ENCODE assay signal across 12 mouse cellular contexts in the genomic region with DNA sequence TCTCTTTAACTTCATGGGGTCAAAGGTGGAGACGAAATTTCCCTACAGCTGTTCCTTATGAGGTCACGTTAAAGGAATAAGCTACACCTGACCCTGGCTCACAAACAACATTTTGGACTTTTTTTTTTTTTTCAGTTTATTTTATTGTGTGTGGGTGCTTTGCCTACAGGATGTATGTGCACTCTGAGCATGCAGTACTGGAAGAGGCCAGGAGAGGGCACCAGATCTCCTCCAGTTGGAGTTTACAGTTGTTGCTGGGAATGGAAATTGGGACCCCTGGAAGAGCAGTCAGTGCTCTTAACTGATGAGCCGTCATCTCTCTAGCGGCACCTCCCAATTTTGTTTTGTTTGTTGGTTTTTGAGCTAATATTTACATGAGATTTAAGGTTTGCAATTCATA. TPM values are rescaled to one million over a fixed set of nuclear protein-coding genes. Genes with fewer than 3 reads are reported as not detected.
DNase-seq lines count a peak whose midpoint lies in the region; ATAC-seq and TF ChIP-seq lines count a peak whose summit lies in the region.
"Had no signal": no experiment of that assay in that cellular context is flagged by ENCODE, and none has a peak within 500 bp of the region (broad histone marks: within the 10 kb centered on the region; RNA-seq: fewer than 3 reads in every experiment).

No protein-coding gene starts in this region.

- 95% methylated on average over 4 of the region's 4 CpGs for WGBS in hindbrain, embryonic 11.5 days
- 93% methylated on average over 4 of the region's 4 CpGs for WGBS in hindbrain, embryonic 12.5 days
- WGBS in midbrain, postnatal 0 days: 97% methylated on average over 4 of the region's 4 CpGs
- 93% methylated on average over 4 of the region's 4 CpGs for WGBS in midbrain, embryonic 16.5 days
- 87% methylated on average over 4 of the region's 4 CpGs for WGBS in small intestine, adult 2 months

- no peak overlapping the region for H3K9ac ChIP-seq in hindbrain, embryonic 11.5 days (ENCODE audit: low read depth, low read length)
- H3K9ac ChIP-seq in hindbrain, embryonic 12.5 days: no peak overlapping the region
- H3K9ac ChIP-seq in midbrain, postnatal 0 days (replicated peaks; ENCODE audit: low read length, poor library complexity, severe bottlenecking): no peak overlapping the region
- H3K9ac ChIP-seq in midbrain, embryonic 16.5 days (ENCODE audit: low read depth, low read length): no peak overlapping the region
- H3K9ac ChIP-seq: limb, embryonic 13.5 days; stomach, embryonic 15.5 days had no signal

- no peaks in the 10 kb centered on the region for H3K36me3 ChIP-seq in hindbrain, embryonic 11.5 days (ENCODE audit: control insufficient read depth, insufficient read depth, low read length)
- H3K36me3 ChIP-seq in hindbrain, embryonic 12.5 days: no peaks in the 10 kb centered on the region
- no peaks in the 10 kb centered on the region for H3K36me3 ChIP-seq in midbrain, postnatal 0 days (ENCODE audit: insufficient read depth, low read length)
- H3K36me3 ChIP-seq in midbrain, embryonic 16.5 days (ENCODE audit: control insufficient read depth, insufficient read depth, low read length): no peaks in the 10 kb centered on the region
- no peaks in the 10 kb centered on the region for H3K36me3 ChIP-seq in small intestine, adult 2 months (ENCODE audit: control insufficient read depth, insufficient read depth, low read length)
- H3K36me3 ChIP-seq: limb, embryonic 13.5 days; stomach, embryonic 15.5 days had no signal

- no peak overlapping the region for H3K4me2 ChIP-seq in hindbrain, embryonic 11.5 days (replicated peaks; ENCODE audit: low read depth, low read length)
- H3K4me2 ChIP-seq in hindbrain, embryonic 12.5 days (replicated peaks): no peak overlapping the region
- H3K4me2 ChIP-seq in midbrain, postnatal 0 days (ENCODE audit: low read depth, low read length, poor library complexity, severe bottlenecking): no peak overlapping the region
- no peak overlapping the region for H3K4me2 ChIP-seq in midbrain, embryonic 16.5 days (ENCODE audit: low read length)
- H3K4me2 ChIP-seq: limb, embryonic 13.5 days; stomach, embryonic 15.5 days had no signal

- H3K4me1 ChIP-seq in hindbrain, embryonic 11.5 days (replicated peaks; ENCODE audit: control insufficient read depth, insufficient read depth, low read length): no peaks in the 10 kb centered on the region
- no peaks in the 10 kb centered on the region for H3K4me1 ChIP-seq in hindbrain, embryonic 12.5 days
- H3K4me1 ChIP-seq in midbrain, postnatal 0 days (ENCODE audit: insufficient read depth, low read length): no peaks in the 10 kb centered on the region
- no peaks in the 10 kb centered on the region for H3K4me1 ChIP-seq in midbrain, embryonic 16.5 days (ENCODE audit: control insufficient read depth, insufficient read depth, low read length)
- H3K4me1 ChIP-seq in small intestine, adult 2 months (ENCODE audit: control insufficient read depth, insufficient read depth, insufficient read length, low read length): peaks cover 3% of the 10 kb centered on the region; the same call in 1 of the 2 replicates
- H3K4me1 ChIP-seq: limb, embryonic 13.5 days; stomach, embryonic 15.5 days had no signal

- H3K27me3 ChIP-seq in hindbrain, embryonic 11.5 days (ENCODE audit: control insufficient read depth, insufficient read depth, low read length): no peaks in the 10 kb centered on the region
- no peaks in the 10 kb centered on the region for H3K27me3 ChIP-seq in hindbrain, embryonic 12.5 days
- H3K27me3 ChIP-seq in midbrain, postnatal 0 days (ENCODE audit: insufficient read depth, low read length): no peaks in the 10 kb centered on the region
- H3K27me3 ChIP-seq in midbrain, embryonic 16.5 days (ENCODE audit: control insufficient read depth, insufficient read depth, low read depth, low read length): no peaks in the 10 kb centered on the region
- H3K27me3 ChIP-seq in small intestine, adult 2 months (ENCODE audit: control insufficient read depth, insufficient read depth, low read length): no peaks in the 10 kb centered on the region
- H3K27me3 ChIP-seq: limb, embryonic 13.5 days; stomach, embryonic 15.5 days had no signal

- H3K4me3 ChIP-seq in hindbrain, embryonic 11.5 days (ENCODE audit: low read depth, low read length): no peak overlapping the region
- no peak overlapping the region for H3K4me3 ChIP-seq in hindbrain, embryonic 12.5 days
- no peak overlapping the region for H3K4me3 ChIP-seq in midbrain, postnatal 0 days (ENCODE audit: low read depth, low read length)
- H3K4me3 ChIP-seq in midbrain, embryonic 16.5 days (ENCODE audit: low read depth, low read length): no peak overlapping the region
- no peak overlapping the region for H3K4me3 ChIP-seq in small intestine, adult 2 months (ENCODE audit: low read depth, low read length)
- H3K4me3 ChIP-seq: limb, embryonic 13.5 days; stomach, embryonic 15.5 days had no signal

- DNase-seq in hindbrain, embryonic 11.5 days (ENCODE audit: low spot score): peak; percentile 28
- no peak for DNase-seq in midbrain, postnatal 0 days (ENCODE audit: low spot score)
- DNase-seq in NIH3T3 (ENCODE audit: low read depth): peak; percentile 18
- no peak for DNase-seq in urinary bladder, postnatal 10 days (ENCODE audit: low spot score)
- no peak for DNase-seq in ovary, postnatal 14 days (ENCODE audit: low spot score)
- DNase-seq: cerebellum, postnatal 25 days; gastrocnemius, postnatal 25 days had no signal

- peak; percentile 56 for TF ChIP-seq CTCF in midbrain, postnatal 0 days (IDR thresholded peaks at IDR 0.05)
- peak; percentile 65; the same call in 1 of the 2 replicates for TF ChIP-seq CTCF in small intestine, adult 2 months (IDR thresholded peaks at IDR 0.05; ENCODE audit: extremely low read depth, insufficient read length, insufficient replicate concordance, low read depth, low read length)

- H3K9me3 ChIP-seq in hindbrain, embryonic 11.5 days (ENCODE audit: control insufficient read depth, low read length): no peaks in the 10 kb centered on the region; the same call in 1 of the 2 replicates
- H3K9me3 ChIP-seq in hindbrain, embryonic 12.5 days (replicated peaks): no peaks in the 10 kb centered on the region
- no peaks in the 10 kb centered on the region for H3K9me3 ChIP-seq in midbrain, postnatal 0 days (ENCODE audit: low read length)
- no peaks in the 10 kb centered on the region for H3K9me3 ChIP-seq in midbrain, embryonic 16.5 days (replicated peaks; ENCODE audit: control insufficient read depth, low read length, poor library complexity, severe bottlenecking)
- H3K9me3 ChIP-seq: stomach, embryonic 15.5 days had no signal

- H3K27ac ChIP-seq in hindbrain, embryonic 11.5 days (ENCODE audit: low read depth, low read length): no peak overlapping the region
- H3K27ac ChIP-seq in hindbrain, embryonic 12.5 days: no peak overlapping the region
- no peak overlapping the region for H3K27ac ChIP-seq in midbrain, postnatal 0 days (ENCODE audit: low read depth, low read length)
- H3K27ac ChIP-seq in midbrain, embryonic 16.5 days (ENCODE audit: low read length): no peak overlapping the region
- no peak overlapping the region for H3K27ac ChIP-seq in small intestine, adult 2 months (ENCODE audit: insufficient read depth, low read depth, low read length)
- H3K27ac ChIP-seq: limb, embryonic 13.5 days; stomach, embryonic 15.5 days had no signal

- ATAC-seq in hindbrain, embryonic 11.5 days (ENCODE audit: low FRiP score): no peak
- ATAC-seq in hindbrain, embryonic 12.5 days (ENCODE audit: low FRiP score): no peak
- no peak for ATAC-seq in midbrain, postnatal 0 days (ENCODE audit: low FRiP score)
- no peak for ATAC-seq in midbrain, embryonic 16.5 days

- no peak for TF ChIP-seq POLR2A in small intestine, adult 2 months (IDR thresholded peaks at IDR 0.05; ENCODE audit: low read depth, low read length)

RNA-seq across cellular contexts. Expression of gene Phospho1, which starts 38.6 kb away (rescaled TPM):
- not detected in 2 replicates for polyA plus RNA-seq in hindbrain, embryonic 11.5 days (2014; fragmentation: Nextera tagmentation; extraction: Ambion mirVana)
- polyA plus RNA-seq in hindbrain, embryonic 12.5 days (2016; fragmentation: Nextera tagmentation; extraction: Ambion mirVana): 0.43 TPM in 1 of 2 replicates, not detected in the other
- 0.85 and 2.1 TPM in 2 replicates for total RNA-seq in midbrain, postnatal 0 days (2014; rRNA removed)
- polyA plus RNA-seq in midbrain, postnatal 0 days (2015; fragmentation: Nextera tagmentation; extraction: Ambion mirVana): not detected in 2 replicates
- polyA plus RNA-seq in midbrain, embryonic 16.5 days (2015; fragmentation: Nextera tagmentation; extraction: Ambion mirVana): 0.43 and 0.45 TPM in 2 replicates
- polyA plus RNA-seq in small intestine, adult 2 months (2012; rRNA removed): 236 and 278 TPM in 2 replicates

RNA-seq across cellular contexts. Expression of gene Gngt2, which starts 51.3 kb away (rescaled TPM):
- polyA plus RNA-seq in hindbrain, embryonic 11.5 days (2014; fragmentation: Nextera tagmentation; extraction: Ambion mirVana): 7.1 and 7.6 TPM in 2 replicates
- 5.5 and 7.9 TPM in 2 replicates for polyA plus RNA-seq in hindbrain, embryonic 12.5 days (2016; fragmentation: Nextera tagmentation; extraction: Ambion mirVana)
- 2.9 and 3.3 TPM in 2 replicates for total RNA-seq in midbrain, postnatal 0 days (2014; rRNA removed)
- polyA plus RNA-seq in midbrain, postnatal 0 days (2015; fragmentation: Nextera tagmentation; extraction: Ambion mirVana): 2.4 TPM in 2 replicates
- polyA plus RNA-seq in midbrain, embryonic 16.5 days (2015; fragmentation: Nextera tagmentation; extraction: Ambion mirVana): 2.6 TPM in 2 replicates
- 2.1 and 4.7 TPM in 2 replicates for polyA plus RNA-seq in small intestine, adult 2 months (2012; rRNA removed)

RNA-seq across cellular contexts. Expression of gene Abi3, which starts 56.6 kb away (rescaled TPM):
- polyA plus RNA-seq in hindbrain, embryonic 11.5 days (2014; fragmentation: Nextera tagmentation; extraction: Ambion mirVana): 2.4 and 2.6 TPM in 2 replicates
- 3.7 and 4.7 TPM in 2 replicates for polyA plus RNA-seq in hindbrain, embryonic 12.5 days (2016; fragmentation: Nextera tagmentation; extraction: Ambion mirVana)
- 1.0 and 1.1 TPM in 2 replicates for total RNA-seq in midbrain, postnatal 0 days (2014; rRNA removed)
- polyA plus RNA-seq in midbrain, postnatal 0 days (2015; fragmentation: Nextera tagmentation; extraction: Ambion mirVana): 1.5 TPM in 2 replicates
- 1.2 and 1.9 TPM in 2 replicates for polyA plus RNA-seq in midbrain, embryonic 16.5 days (2015; fragmentation: Nextera tagmentation; extraction: Ambion mirVana)
- 34.0 and 73.5 TPM in 2 replicates for polyA plus RNA-seq in small intestine, adult 2 months (2012; rRNA removed)

Comparison
In these comparisons a context has a peak if more than half of its experiments do, and no peak if none do; other contexts are left out.
1. DNase-seq: peak in hindbrain, embryonic 11.5 days (single experiment) and NIH3T3 (single experiment); none in midbrain, postnatal 0 days (single experiment), urinary bladder, postnatal 10 days (single experiment) and ovary, postnatal 14 days (single experiment).
2. RNA of gene Phospho1, which starts 38.6 kb away (polyA plus RNA-seq): 236 to 278 TPM in small intestine, adult 2 months; 0.43 to 0.45 TPM in midbrain, embryonic 16.5 days, 0.43 TPM in hindbrain, embryonic 12.5 days, not detected in midbrain, postnatal 0 days and not detected in hindbrain, embryonic 11.5 days; every median in the first group is over 100 times any median in the second.